13 mouse cellular contexts compared by ENCODE assay signal in genomic region chr12:27159416-27160062, GRCm38 (mm10).
A peak's percentile ranks its signal among the peaks of the same experiment; 100 is the strongest.
DNase-seq lines count a peak whose midpoint lies in the region; ATAC-seq lines count a peak whose summit lies in the region.
"Had no signal": no experiment of that assay in that cellular context is flagged by ENCODE, and none has a peak within 500 bp of the region (broad histone marks: within the 10 kb centered on the region; RNA-seq: fewer than 3 reads in every experiment).

No protein-coding gene starts in this region.

- H3K27ac ChIP-seq in embryonic facial prominence, embryonic 10.5 days (replicated peaks): peak overlapping the region; percentile 69; the same call in 1 of the 2 replicates
- peak overlapping the region; percentile 14; the same call in 1 of the 2 replicates for H3K27ac ChIP-seq in hindbrain, embryonic 13.5 days
- H3K27ac ChIP-seq in midbrain, embryonic 16.5 days (ENCODE audit: low read length): peak overlapping the region; percentile 78
- H3K27ac ChIP-seq: heart, embryonic 13.5 days had no signal

- ATAC-seq in hindbrain, embryonic 13.5 days (ENCODE audit: low FRiP score): no peak
- ATAC-seq in midbrain, embryonic 16.5 days: peak; percentile 29; the same call in 1 of the 2 replicates

- DNase-seq in layer of hippocampus, adult 18-20 months (ENCODE audit: low spot score in 2 of 2): peak; percentile 13 to 37
- DNase-seq in layer of hippocampus, postnatal 10 days (ENCODE audit: low spot score in 2 of 2): no peak
- DNase-seq in embryonic facial prominence, embryonic 10.5 days (ENCODE audit: low spot score): no peak
- no peak for DNase-seq in cerebellum, postnatal 25 days
- DNase-seq in T-cell, adult 2 months (ENCODE audit: low spot score): no peak
- no peak for DNase-seq in embryo, embryonic 10 days (ENCODE audit: low spot score)
- DNase-seq: kidney, postnatal 36 days; lung, adult 18-20 months; spleen, adult 18-20 months had no signal

- 68% methylated on average over 8 of the region's 8 CpGs for WGBS in embryonic facial prominence, embryonic 10.5 days
- WGBS in hindbrain, embryonic 13.5 days: 73% methylated on average over 8 of the region's 8 CpGs
- 54% methylated on average over 8 of the region's 8 CpGs for WGBS in midbrain, embryonic 16.5 days

- no peak overlapping the region for H3K4me3 ChIP-seq in embryonic facial prominence, embryonic 10.5 days
- H3K4me3 ChIP-seq in hindbrain, embryonic 13.5 days: no peak overlapping the region
- H3K4me3 ChIP-seq in midbrain, embryonic 16.5 days (ENCODE audit: low read depth, low read length): peak overlapping the region; percentile 32
- H3K4me3 ChIP-seq: heart, embryonic 13.5 days; limb, embryonic 13.5 days had no signal

- H3K4me1 ChIP-seq in embryonic facial prominence, embryonic 10.5 days: peaks cover 50% of the 10 kb centered on the region
- peaks cover 43% of the 10 kb centered on the region for H3K4me1 ChIP-seq in hindbrain, embryonic 13.5 days (replicated peaks)
- H3K4me1 ChIP-seq in midbrain, embryonic 16.5 days (ENCODE audit: control insufficient read depth, insufficient read depth, low read length): peaks cover 27% of the 10 kb centered on the region

- no peaks in the 10 kb centered on the region for H3K36me3 ChIP-seq in embryonic facial prominence, embryonic 10.5 days (replicated peaks)
- no peaks in the 10 kb centered on the region for H3K36me3 ChIP-seq in hindbrain, embryonic 13.5 days
- no peaks in the 10 kb centered on the region for H3K36me3 ChIP-seq in midbrain, embryonic 16.5 days (ENCODE audit: control insufficient read depth, insufficient read depth, low read length)
- H3K36me3 ChIP-seq: heart, embryonic 13.5 days; limb, embryonic 13.5 days had no signal

- H3K4me2 ChIP-seq in hindbrain, embryonic 13.5 days: no peak overlapping the region
- peak overlapping the region; percentile 37 for H3K4me2 ChIP-seq in midbrain, embryonic 16.5 days (ENCODE audit: low read length)
- H3K4me2 ChIP-seq: heart, embryonic 13.5 days had no signal

- no peaks in the 10 kb centered on the region for H3K27me3 ChIP-seq in embryonic facial prominence, embryonic 10.5 days (replicated peaks; ENCODE audit: low read depth, poor library complexity, severe bottlenecking)
- H3K27me3 ChIP-seq in hindbrain, embryonic 13.5 days: no peaks in the 10 kb centered on the region
- no peaks in the 10 kb centered on the region for H3K27me3 ChIP-seq in midbrain, embryonic 16.5 days (ENCODE audit: control insufficient read depth, insufficient read depth, low read depth, low read length)
- H3K27me3 ChIP-seq: limb, embryonic 13.5 days had no signal

- H3K9me3 ChIP-seq in embryonic facial prominence, embryonic 10.5 days: no peaks in the 10 kb centered on the region
- H3K9me3 ChIP-seq in hindbrain, embryonic 13.5 days: no peaks in the 10 kb centered on the region
- H3K9me3 ChIP-seq in midbrain, embryonic 16.5 days (replicated peaks; ENCODE audit: control insufficient read depth, low read length, poor library complexity, severe bottlenecking): no peaks in the 10 kb centered on the region
- H3K9me3 ChIP-seq: limb, embryonic 13.5 days had no signal

- peak overlapping the region; percentile 25; the same call in 1 of the 2 replicates for H3K9ac ChIP-seq in hindbrain, embryonic 13.5 days
- H3K9ac ChIP-seq in midbrain, embryonic 16.5 days (ENCODE audit: low read depth, low read length): peak overlapping the region; percentile 59; the same call in 1 of the 2 replicates

Comparison
In these comparisons a context has a peak if more than half of its experiments do, and no peak if none do; other contexts are left out.
1. DNase-seq: peak in layer of hippocampus, adult 18-20 months (2 of 2); none in layer of hippocampus, postnatal 10 days (0 of 2), embryonic facial prominence, embryonic 10.5 days (single experiment), cerebellum, postnatal 25 days (0 of 2), T-cell, adult 2 months (single experiment) and embryo, embryonic 10 days (single experiment).
2. H3K27ac ChIP-seq: peak in every context shown above with its lines; median percentile 78 in midbrain, embryonic 16.5 days; 69 in embryonic facial prominence, embryonic 10.5 days; 14 in hindbrain, embryonic 13.5 days.